Mouse (Mus musculus) B cell, adult 62 days (primary cell): Measurements from ENCODE around the gene Lhx1. TPM values are rescaled to one million over a fixed set of nuclear protein-coding genes. Genes with fewer than 3 reads are reported as not detected.

Experiments
- total RNA-seq: library from RNA; stranded (reverse); gene quantifications from 4 replicates; pipeline ENCODE4 v1.2.4, GENCODE M21; 2023

The Lhx1 gene
- not detected in 4 replicates for total RNA-seq

GRCm38 (mm10) chr11:84525421-84526274 is at the start of gene Lhx1:
Lhx1 (minus strand) TSS chr11:84525535.

GRCm38 (mm10) chr11:84513171-84514116 is 11.9 kb downstream of the Lhx1 start, which contains the start of gene Aatf:
Aatf (minus strand) TSS chr11:84513522.

Other genes with a start within 250 kb of the Lhx1 start
- gene Aatf, start 12.0 kb downstream of the Lhx1 start, total RNA-seq = 36.5 to 49.3 TPM (median 41.6 TPM) in 4 replicates